Mouse (Mus musculus) neural tube, embryonic 13.5 days (tissue): Measurements from ENCODE around the gene Dguok. TPM values are rescaled to one million over a fixed set of nuclear protein-coding genes. Genes with fewer than 3 reads are reported as not detected.

ENCODE experiments used
- ATAC-seq: fragments of 200-750 bp; cut with Nextera tagmentation; 2 replicates; pipeline ENCODE4 v1.8.0; 2017; ENCODE audit warnings: low read depth, mild to moderate bottlenecking, moderate TSS enrichment, moderate library complexity
- H3K27ac ChIP-seq: fragments of 300-500 bp; sonication (generic); replicated peaks from 2 replicates; pipeline ENCODE4 v1.5.1; 2015; ENCODE audit warnings: moderate library complexity, mild to moderate bottlenecking, inconsistent platforms
- H3K27me3 ChIP-seq: fragments of 300-500 bp; sonication (generic); 2 replicates; pipeline ENCODE4 v1.6.1; 2015; ENCODE audit warnings: mild to moderate bottlenecking, inconsistent platforms
- H3K36me3 ChIP-seq: fragments of 300-500 bp; sonication (generic); 2 replicates; pipeline ENCODE4 v1.6.1; 2015; ENCODE audit warnings: mild to moderate bottlenecking, inconsistent platforms
- H3K4me1 ChIP-seq: fragments of 300-500 bp; sonication (generic); replicated peaks from 2 replicates; pipeline ENCODE4 v1.6.1; 2015; ENCODE audit warnings: inconsistent platforms
- H3K4me2 ChIP-seq: fragments of 300-500 bp; sonication (generic); 2 replicates; pipeline ENCODE4 v1.6.1; 2015; ENCODE audit warnings: inconsistent platforms, mild to moderate bottlenecking, moderate library complexity
- H3K4me3 ChIP-seq: fragments of 300-500 bp; sonication (generic); 2 replicates; pipeline ENCODE4 v1.5.1; 2015; ENCODE audit warnings: mild to moderate bottlenecking, inconsistent platforms
- H3K9ac ChIP-seq: fragments of 300-500 bp; sonication (generic); 2 replicates; pipeline ENCODE4 v1.6.1; 2015; ENCODE audit warnings: moderate library complexity, mild to moderate bottlenecking, inconsistent platforms
- H3K9me3 ChIP-seq: fragments of 300-500 bp; sonication (generic); 2 replicates; pipeline ENCODE4 v1.6.1; 2016; ENCODE audit warnings: inconsistent platforms
- WGBS: fragments of 180-500 bp; shearing (Covaris S2); methylation state at CpG from one replicate; pipeline ENCODE4 v1.1.7; 2015; 5-methylcytosine and 5-hydroxymethylcytosine counted together
- polyA plus RNA-seq: library from polyadenylated mRNA; unstranded; fragments of >200 nt; fragmentation: Nextera tagmentation; extraction: Ambion mirVana; gene quantifications from 2 replicates; pipeline ENCODE4 v1.2.1, GENCODE M21; 2015

Dguok gene
- polyA plus RNA-seq, 1 experiment from 2014 or later = 70.8 TPM

- Histone ChIP-seq H3K4me1 (no peaks in the 10 kb centered on the region), H3K27ac (no peak overlapping the region), H3K4me2 (no peak overlapping the region), H3K36me3 (no peaks in the 10 kb centered on the region), H3K27me3 (no peaks in the 10 kb centered on the region), H3K9ac (no peak overlapping the region), H3K9me3 (no peaks in the 10 kb centered on the region), H3K4me3 (no peak overlapping the region)
- WGBS = 77% methylated on average over 3 of the region's 3 CpGs
- no peak for ATAC-seq
Observed at GRCm38 (mm10) chr6:83515172-83515571, 8.4 kb upstream of the Dguok start.

- ATAC-seq = no peak
Observed at GRCm38 (mm10) chr6:83512495-83512894, 5.7 kb upstream of the Dguok start.

GRCm38 (mm10) chr6:83510210-83510609, 3.4 kb upstream of the Dguok start:
- no peaks in the 10 kb centered on the region for H3K27me3 ChIP-seq
- no peaks in the 10 kb centered on the region for H3K36me3 ChIP-seq
- H3K27ac ChIP-seq = no peak overlapping the region
- H3K4me2 ChIP-seq = no peak overlapping the region
- H3K4me1 ChIP-seq = peaks cover 18% of the 10 kb centered on the region
- H3K9me3 ChIP-seq = no peaks in the 10 kb centered on the region
- no peak for ATAC-seq
- H3K4me3 ChIP-seq = no peak overlapping the region
- no peak overlapping the region for H3K9ac ChIP-seq
- 68% methylated on average over 2 of the region's 2 CpGs for WGBS

More at GRCm38 (mm10) chr6:83512495-83512894, 5.7 kb upstream of the Dguok start:
- WGBS = 19% methylated on average over 1 of the region's 1 CpGs
- no peak overlapping the region for H3K4me2 ChIP-seq
- H3K9me3 ChIP-seq = no peaks in the 10 kb centered on the region
- no peak overlapping the region for H3K27ac ChIP-seq
- no peak overlapping the region for H3K4me3 ChIP-seq
- peaks cover 2% of the 10 kb centered on the region for H3K4me1 ChIP-seq
- H3K9ac ChIP-seq = no peak overlapping the region
- H3K27me3 ChIP-seq = no peaks in the 10 kb centered on the region
- no peaks in the 10 kb centered on the region for H3K36me3 ChIP-seq

- 42% methylated on average over 8 of the region's 8 CpGs for WGBS
- Histone ChIP-seq H3K27ac (no peak overlapping the region), H3K9me3 (no peaks in the 10 kb centered on the region), H3K4me2 (no peak overlapping the region), H3K4me1 (peaks cover 25% of the 10 kb centered on the region), H3K36me3 (no peaks in the 10 kb centered on the region), H3K9ac (0 out of 2 replicates have a peak overlapping the region, but pooled peaks have one; percentile 9), H3K4me3 (no peak overlapping the region), H3K27me3 (no peaks in the 10 kb centered on the region)
- no peak for ATAC-seq
Observed at GRCm38 (mm10) chr6:83509442-83509841, 2.7 kb upstream of the Dguok start.

- no peaks in the 10 kb centered on the region for H3K9me3 ChIP-seq
- peak overlapping the region; percentile 61 for H3K4me3 ChIP-seq
- peak overlapping the region; percentile 94 for H3K27ac ChIP-seq
- peaks cover 28% of the 10 kb centered on the region for H3K4me1 ChIP-seq
- ATAC-seq = peak; percentile 60; the same call in 1 of the 2 replicates
- H3K36me3 ChIP-seq = peaks cover 4% of the 10 kb centered on the region; the same call in 1 of the 2 replicates
- 35% methylated on average over 6 of the region's 6 CpGs for WGBS
- H3K9ac ChIP-seq = peak overlapping the region; percentile 64
- no peaks in the 10 kb centered on the region for H3K27me3 ChIP-seq
- peak overlapping the region; percentile 79 for H3K4me2 ChIP-seq
Observed at GRCm38 (mm10) chr6:83507168-83507546, 388 bp upstream of the Dguok start.

- Histone ChIP-seq H3K27me3 (no peaks in the 10 kb centered on the region), H3K9me3 (no peaks in the 10 kb centered on the region), H3K36me3 (peaks cover 5% of the 10 kb centered on the region; the same call in 1 of the 2 replicates), H3K4me1 (peaks cover 28% of the 10 kb centered on the region), H3K4me2 (peak overlapping the region; percentile 79), H3K4me3 (peak overlapping the region; percentile 61), H3K9ac (peak overlapping the region; percentile 81), H3K27ac (no peak overlapping the region)
- 95% methylated on average over 4 of the region's 4 CpGs for WGBS
- ATAC-seq = no peak
Observed at GRCm38 (mm10) chr6:83505554-83505953, 1.2 kb downstream of the Dguok start.

GRCm38 (mm10) chr6:83503361-83503760, 3.4 kb downstream of the Dguok start:
- no peak for ATAC-seq
- no peaks in the 10 kb centered on the region for H3K9me3 ChIP-seq
- no peak overlapping the region for H3K4me2 ChIP-seq
- no peaks in the 10 kb centered on the region for H3K27me3 ChIP-seq
- 92% methylated on average over 3 of the region's 3 CpGs for WGBS
- no peak overlapping the region for H3K27ac ChIP-seq
- H3K36me3 ChIP-seq = peaks cover 11% of the 10 kb centered on the region; the same call in 1 of the 2 replicates
- H3K4me1 ChIP-seq = peaks cover 28% of the 10 kb centered on the region
- H3K9ac ChIP-seq = no peak overlapping the region
- no peak overlapping the region for H3K4me3 ChIP-seq

GRCm38 (mm10) chr6:83502656-83503055, 4.1 kb downstream of the Dguok start:
- H3K4me2 ChIP-seq = no peak overlapping the region
- H3K9ac ChIP-seq = no peak overlapping the region
- WGBS = 82% methylated on average over 3 of the region's 3 CpGs
- H3K4me3 ChIP-seq = no peak overlapping the region
- no peaks in the 10 kb centered on the region for H3K9me3 ChIP-seq
- no peaks in the 10 kb centered on the region for H3K27me3 ChIP-seq
- peaks cover 27% of the 10 kb centered on the region for H3K4me1 ChIP-seq
- H3K36me3 ChIP-seq = peaks cover 11% of the 10 kb centered on the region; the same call in 1 of the 2 replicates
- H3K27ac ChIP-seq = no peak overlapping the region
- no peak for ATAC-seq

GRCm38 (mm10) chr6:83501524-83502310, 5.1 kb downstream of the Dguok start:
- no peak overlapping the region for H3K27ac ChIP-seq
- peaks cover 21% of the 10 kb centered on the region for H3K4me1 ChIP-seq
- H3K27me3 ChIP-seq = no peaks in the 10 kb centered on the region
- H3K9me3 ChIP-seq = no peaks in the 10 kb centered on the region
- peaks cover 20% of the 10 kb centered on the region for H3K36me3 ChIP-seq
- H3K4me3 ChIP-seq = no peak overlapping the region
- ATAC-seq = no peak
- no peak overlapping the region for H3K4me2 ChIP-seq
- H3K9ac ChIP-seq = no peak overlapping the region
- 66% methylated on average over 9 of the region's 9 CpGs for WGBS

GRCm38 (mm10) chr6:83500462-83500861, 6.3 kb downstream of the Dguok start:
- no peak overlapping the region for H3K4me3 ChIP-seq
- ATAC-seq = no peak
- no peak overlapping the region for H3K4me2 ChIP-seq
- no peak overlapping the region for H3K9ac ChIP-seq
- H3K27me3 ChIP-seq = no peaks in the 10 kb centered on the region
- H3K9me3 ChIP-seq = no peaks in the 10 kb centered on the region
- WGBS = 63% methylated on average over 3 of the region's 3 CpGs
- peaks cover 13% of the 10 kb centered on the region for H3K4me1 ChIP-seq
- no peak overlapping the region for H3K27ac ChIP-seq
- peaks cover 30% of the 10 kb centered on the region for H3K36me3 ChIP-seq

- no peaks in the 10 kb centered on the region for H3K9me3 ChIP-seq
- H3K4me2 ChIP-seq = no peak overlapping the region
- no peak overlapping the region for H3K9ac ChIP-seq
- H3K36me3 ChIP-seq = peaks cover 39% of the 10 kb centered on the region
- no peak for ATAC-seq
- H3K27me3 ChIP-seq = no peaks in the 10 kb centered on the region
- no peak overlapping the region for H3K27ac ChIP-seq
- no peak overlapping the region for H3K4me3 ChIP-seq
- H3K4me1 ChIP-seq = no peaks in the 10 kb centered on the region
- 93% methylated on average over 10 of the region's 10 CpGs for WGBS
Observed at GRCm38 (mm10) chr6:83499078-83499477, 7.7 kb downstream of the Dguok start.

GRCm38 (mm10) chr6:83496753-83497710, 9.7 kb downstream of the Dguok start:
- Histone ChIP-seq H3K4me1 (no peaks in the 10 kb centered on the region), H3K4me2 (no peak overlapping the region), H3K9me3 (no peaks in the 10 kb centered on the region), H3K9ac (no peak overlapping the region), H3K36me3 (peaks cover 47% of the 10 kb centered on the region), H3K27me3 (no peaks in the 10 kb centered on the region), H3K4me3 (no peak overlapping the region), H3K27ac (no peak overlapping the region)
- WGBS = 89% methylated on average over 22 of the region's 22 CpGs
- ATAC-seq = no peak
